Mouse (Mus musculus) heart, embryonic 10.5 days (tissue): ENCODE data around the gene Scai. TPM values are rescaled to one million over a fixed set of nuclear protein-coding genes. Genes with fewer than 3 reads are reported as not detected.

Experiments
- DNase-seq: peaks from one replicate; pipeline ENCODE4 v3.0.0-alpha.2; 2017; ENCODE audit warnings: low spot score
- H3K27ac ChIP-seq: fragments of 300-500 bp; sonication (generic); 2 replicates; pipeline ENCODE4 v1.5.1; 2016; ENCODE audit warnings: mild to moderate bottlenecking
- H3K27me3 ChIP-seq: fragments of 300-500 bp; sonication (generic); 2 replicates; pipeline ENCODE4 v1.6.1; 2016; ENCODE audit warnings: mild to moderate bottlenecking; ENCODE audit not compliant: poor library complexity, insufficient read depth, severe bottlenecking
- H3K36me3 ChIP-seq: fragments of 300-500 bp; sonication (generic); 2 replicates; pipeline ENCODE4 v1.6.1; 2016; ENCODE audit warnings: mild to moderate bottlenecking, moderate library complexity
- H3K4me1 ChIP-seq: fragments of 300-500 bp; sonication (generic); 2 replicates; pipeline ENCODE4 v1.6.1; 2016; ENCODE audit warnings: mild to moderate bottlenecking
- H3K4me3 ChIP-seq: fragments of 300-500 bp; sonication (generic); 2 replicates; pipeline ENCODE4 v1.5.1; 2016; ENCODE audit warnings: mild to moderate bottlenecking, moderate library complexity
- H3K9me3 ChIP-seq: fragments of 300-500 bp; sonication (generic); 2 replicates; pipeline ENCODE4 v1.6.1; 2016; ENCODE audit warnings: mild to moderate bottlenecking, moderate library complexity
- WGBS: fragments of 180-500 bp; shearing (Covaris S2); methylation state at CpG from one replicate; pipeline ENCODE4 v1.1.7; 2016; 5-methylcytosine and 5-hydroxymethylcytosine counted together
- polyA plus RNA-seq: library from polyadenylated mRNA; unstranded; fragments of >200 nt; fragmentation: Nextera tagmentation; extraction: Ambion mirVana; gene quantifications from 2 replicates; pipeline ENCODE4 v1.2.1, GENCODE M21; 2016

The Scai gene
- polyA plus RNA-seq, 1 experiment from 2014 or later: 7.3 TPM

DNA sequence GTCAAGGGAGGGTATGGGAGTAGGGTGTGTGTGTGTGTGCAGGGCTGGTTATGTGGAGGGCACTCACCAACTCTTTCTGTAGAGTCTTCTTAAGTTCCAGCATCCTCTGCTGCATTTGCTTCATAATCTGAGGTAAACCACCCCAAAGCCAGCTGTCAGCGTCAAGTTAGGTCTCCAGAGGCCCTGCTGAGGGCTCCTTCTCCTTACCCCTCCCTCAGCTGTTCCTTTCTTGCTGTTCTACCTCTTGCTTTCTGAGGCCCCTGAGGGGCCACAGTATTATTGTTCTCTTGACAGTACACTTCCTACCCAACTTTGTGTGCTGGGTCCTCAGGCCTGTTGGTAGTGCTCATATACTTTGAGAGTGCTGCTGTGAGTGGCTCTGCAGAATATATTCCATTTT lies 170.5 kb downstream of the Scai start:
- no peak for DNase-seq
- Histone ChIP-seq H3K27ac (no peak overlapping the region), H3K4me3 (no peak overlapping the region), H3K4me1 (no peaks in the 10 kb centered on the region), H3K36me3 (peaks cover 87% of the 10 kb centered on the region), H3K27me3 (no peaks in the 10 kb centered on the region), H3K9me3 (no peaks in the 10 kb centered on the region)
- 89% methylated on average over 1 of the region's 1 CpGs for WGBS

DNA sequence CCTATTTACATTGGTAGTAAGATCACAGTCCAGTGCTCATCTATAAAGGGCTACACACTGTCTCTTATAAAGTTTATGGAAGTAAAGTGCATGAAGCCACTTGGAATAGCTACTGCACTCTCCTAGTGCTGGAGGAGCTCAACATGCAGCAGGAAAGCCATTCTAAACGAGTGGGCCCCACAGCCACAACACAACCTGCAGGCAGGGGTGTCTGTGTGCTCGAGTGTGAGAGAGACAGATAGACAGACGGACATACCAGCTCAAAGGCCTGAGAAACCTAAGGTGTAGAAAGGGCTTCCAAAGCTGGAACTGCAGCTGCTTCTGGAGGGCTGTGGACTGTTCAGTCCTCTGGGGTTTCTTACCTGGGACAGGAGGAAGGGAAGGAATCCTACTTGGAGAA lies 174.0 kb downstream of the Scai start:
- H3K36me3 ChIP-seq: peaks cover 87% of the 10 kb centered on the region
- no peak for DNase-seq
- 75% methylated on average over 3 of the region's 3 CpGs for WGBS

More for the DNA sequence above, 174.0 kb downstream of the Scai start:
- Histone ChIP-seq H3K27ac (no peak overlapping the region), H3K27me3 (no peaks in the 10 kb centered on the region), H3K9me3 (no peaks in the 10 kb centered on the region), H3K4me1 (no peaks in the 10 kb centered on the region; the same call in 1 of the 2 replicates), H3K4me3 (no peak overlapping the region)

Other genes with a start within 250 kb of the Scai start
- gene Wdr38, start 193.3 kb downstream of the Scai start, polyA plus RNA-seq: 0.89 and 1.4 TPM in 2 replicates
- 93.9 and 118 TPM in 2 replicates for gene Arpc5l, start 185.4 kb downstream of the Scai start, polyA plus RNA-seq
- gene Rpl35, start 185.1 kb downstream of the Scai start, polyA plus RNA-seq: 724 and 889 TPM in 2 replicates
- 18.1 and 18.5 TPM in 2 replicates for gene Golga1, start 125.2 kb downstream of the Scai start, polyA plus RNA-seq
- 52.1 and 61.0 TPM in 2 replicates for gene Ppp6c, start 35.7 kb upstream of the Scai start, polyA plus RNA-seq